Mouse (Mus musculus): ENCODE measurements around the gene Hoxa7. TPM values are rescaled to one million over a fixed set of nuclear protein-coding genes. Genes with fewer than 3 reads are reported as not detected.

The Hoxa7 gene
- total RNA-seq, 2 experiments from 2014 or later = 0.40 to 0.41 TPM

- intact Hi-C loops (cut with DNase I) = no loop called here
- DNase-seq = peak; percentile 72 to 87
These were observed 18.8 kb upstream of the Hoxa7 start, which contains the start of gene Hoxa10 for GRCm38 (mm10) chr6:52240389-52241000. Gene Hoxa10 (minus strand): TSS chr6:52240854.

- intact Hi-C loops (cut with DNase I) = no loop called here
- DNase-seq = peak; percentile 24 to 27
These were observed 18.2 kb upstream of the Hoxa7 start for GRCm38 (mm10) chr6:52239625-52240388.

- peak; percentile 29 to 32 for DNase-seq
These were observed 17.3 kb upstream of the Hoxa7 start for GRCm38 (mm10) chr6:52238976-52239375.

GRCm38 (mm10) chr6:52238155-52238545 is 16.5 kb upstream of the Hoxa7 start:
- intact Hi-C loops (cut with DNase I) = no loop called here
- peak in 1 of 2 experiments; percentile 10 for DNase-seq

More at GRCm38 (mm10) chr6:52238976-52239375, 17.3 kb upstream of the Hoxa7 start:
- intact Hi-C loops (cut with DNase I) = no loop called here

GRCm38 (mm10) chr6:52237346-52238154 is 15.9 kb upstream of the Hoxa7 start:
- no peak for DNase-seq
- intact Hi-C loops (cut with DNase I) = no loop called here

- DNase-seq = no peak
- intact Hi-C loops (cut with DNase I) = no loop called here
These were observed 15.2 kb upstream of the Hoxa7 start for GRCm38 (mm10) chr6:52236806-52237205.

- no peak for DNase-seq
- intact Hi-C loops (cut with DNase I) = no loop called here
These were observed 14.2 kb upstream of the Hoxa7 start for GRCm38 (mm10) chr6:52235866-52236265.

GRCm38 (mm10) chr6:52235267-52235666 is 13.6 kb upstream of the Hoxa7 start:
- intact Hi-C loops (cut with DNase I) = no loop called here
- no peak for DNase-seq

GRCm38 (mm10) chr6:52234428-52235140 is 12.9 kb upstream of the Hoxa7 start:
- no peak for DNase-seq
- intact Hi-C loops (cut with DNase I) = loop anchor here (5.0 kb wide), 1 partner anchor 1057 kb away; no protein-coding TSS in a partner anchor

GRCm38 (mm10) chr6:52233546-52234427 is 12.1 kb upstream of the Hoxa7 start:
- peak in 1 of 2 experiments; percentile 29 for DNase-seq
- intact Hi-C loops (cut with DNase I) = loop anchor here (5.0 kb wide), 1 partner anchor 1056 kb away; no protein-coding TSS in a partner anchor

GRCm38 (mm10) chr6:52232984-52233545 is 11.4 kb upstream of the Hoxa7 start:
- DNase-seq = no peak
- intact Hi-C loops (cut with DNase I) = loop anchor here (5.0 kb wide), 1 partner anchor 1056 kb away; no protein-coding TSS in a partner anchor

GRCm38 (mm10) chr6:52232568-52232965 is 10.9 kb upstream of the Hoxa7 start:
- peak in 1 of 2 experiments; percentile 29 for DNase-seq
- intact Hi-C loops (cut with DNase I) = loop anchor here (5.0 kb wide), 1 partner anchor 1055 kb away; no protein-coding TSS in a partner anchor

- DNase-seq = peak in 1 of 2 experiments; percentile 33
- intact Hi-C loops (cut with DNase I) = loop anchor here (5.0 kb wide), 1 partner anchor 1055 kb away; no protein-coding TSS in a partner anchor
These were observed 10.4 kb upstream of the Hoxa7 start for GRCm38 (mm10) chr6:52231885-52232567.

- DNase-seq = peak in 1 of 2 experiments; percentile 27
- intact Hi-C loops (cut with DNase I) = loop anchor here (5.0 kb wide), 1 partner anchor 1053 kb away; no protein-coding TSS in a partner anchor
These were observed 9.0 kb upstream of the Hoxa7 start, which contains the start of gene Hoxa9 for GRCm38 (mm10) chr6:52230516-52231165. Gene Hoxa9 (minus strand): TSS chr6:52231089.

GRCm38 (mm10) chr6:52229558-52230416 is 8.1 kb upstream of the Hoxa7 start:
- intact Hi-C loops (cut with DNase I) = loop anchor here (5.0 kb wide), 1 partner anchor 1052 kb away; no protein-coding TSS in a partner anchor
- peak in 1 of 2 experiments; percentile 9 for DNase-seq
